Mouse (Mus musculus): ENCODE data around the gene Cyp2f2.

Cyp2f2 gene

GRCm38 (mm10) chr7:27119676-27120075, at the start of gene Cyp2f2:
Cyp2f2 (plus strand) TSS chr7:27119909.
- no peak for DNase-seq (ENCODE audit: low spot score in 2 of 2)

GRCm38 (mm10) chr7:27078641-27079040, 41.1 kb upstream of the Cyp2f2 start:
- no peak for DNase-seq (ENCODE audit: low spot score in 2 of 2)

GRCm38 (mm10) chr7:27081625-27082024, 38.1 kb upstream of the Cyp2f2 start:
- DNase-seq (ENCODE audit: low spot score in 2 of 2), result no peak

- DNase-seq (ENCODE audit: low spot score in 2 of 2), result no peak
Measured at GRCm38 (mm10) chr7:27091039-27091438, 28.7 kb upstream of the Cyp2f2 start.

- no peak for DNase-seq (ENCODE audit: low spot score in 2 of 2)
Measured at GRCm38 (mm10) chr7:27092038-27092703, 27.5 kb upstream of the Cyp2f2 start.

- no peak for DNase-seq (ENCODE audit: low spot score in 2 of 2)
Measured at GRCm38 (mm10) chr7:27092882-27093281, 26.8 kb upstream of the Cyp2f2 start.

- no peak for DNase-seq (ENCODE audit: low spot score in 2 of 2)
Measured at GRCm38 (mm10) chr7:27104882-27105281, 14.8 kb upstream of the Cyp2f2 start.

- no peak for DNase-seq (ENCODE audit: low spot score in 2 of 2)
Measured at GRCm38 (mm10) chr7:27110327-27110726, 9.4 kb upstream of the Cyp2f2 start.

GRCm38 (mm10) chr7:27111038-27111437, 8.7 kb upstream of the Cyp2f2 start:
- no peak for DNase-seq (ENCODE audit: low spot score in 2 of 2)

GRCm38 (mm10) chr7:27111987-27112386, 7.7 kb upstream of the Cyp2f2 start:
- DNase-seq (ENCODE audit: low spot score in 2 of 2), result no peak

GRCm38 (mm10) chr7:27118033-27118511, 1.6 kb upstream of the Cyp2f2 start:
- no peak for DNase-seq (ENCODE audit: low spot score in 2 of 2)

GRCm38 (mm10) chr7:27124305-27124832, 4.7 kb downstream of the Cyp2f2 start:
- DNase-seq (ENCODE audit: low spot score in 2 of 2), result no peak

GRCm38 (mm10) chr7:27124969-27125368, 5.3 kb downstream of the Cyp2f2 start:
- no peak for DNase-seq (ENCODE audit: low spot score in 2 of 2)

GRCm38 (mm10) chr7:27128162-27128561, 8.5 kb downstream of the Cyp2f2 start:
- DNase-seq (ENCODE audit: low spot score in 2 of 2), result no peak

GRCm38 (mm10) chr7:27128946-27129345, 9.2 kb downstream of the Cyp2f2 start:
- no peak for DNase-seq (ENCODE audit: low spot score in 2 of 2)

- no peak for DNase-seq (ENCODE audit: low spot score in 2 of 2)
Measured at GRCm38 (mm10) chr7:27129811-27130210, 10.1 kb downstream of the Cyp2f2 start.

GRCm38 (mm10) chr7:27130521-27131370, 11.0 kb downstream of the Cyp2f2 start:
- DNase-seq (ENCODE audit: low spot score in 2 of 2), result no peak

GRCm38 (mm10) chr7:27131387-27131786, 11.7 kb downstream of the Cyp2f2 start:
- no peak for DNase-seq (ENCODE audit: low spot score in 2 of 2)

- peak in 1 of 2 experiments; percentile 69 for DNase-seq (ENCODE audit: low spot score in 2 of 2)
Measured at GRCm38 (mm10) chr7:27132588-27132987, 12.9 kb downstream of the Cyp2f2 start.

GRCm38 (mm10) chr7:27133156-27133555, 13.4 kb downstream of the Cyp2f2 start:
- no peak for DNase-seq (ENCODE audit: low spot score in 2 of 2)

GRCm38 (mm10) chr7:27133757-27134156, 14.0 kb downstream of the Cyp2f2 start:
- DNase-seq (ENCODE audit: low spot score in 2 of 2), result no peak

- DNase-seq (ENCODE audit: low spot score in 2 of 2), result no peak
Measured at GRCm38 (mm10) chr7:27136410-27136996, 16.8 kb downstream of the Cyp2f2 start.
